Mouse (Mus musculus): Measurements from ENCODE around the gene Gm20903.
"Not testable (repeated sequence)": the region's sequence is repeated elsewhere in the genome, so short reads cannot be mapped to it uniquely, and the experiment has no call there.

Gene Gm20903

GRCm38 (mm10) chrY:73669015-73669414, at the start of gene Gm20903:
Gene Gm20903, plus strand, starts transcription at chrY:73669315.
- DNase-seq (ENCODE audit: low spot score in 2 of 2), result not testable (repeated sequence)

All from spleen, postnatal 10 days (tissue).